Comparison of ENCODE assay signal across 24 mouse cellular contexts in genomic region chr6:29873654-29874053, GRCm38 (mm10). TPM values are rescaled to one million over a fixed set of nuclear protein-coding genes. Genes with fewer than 3 reads are reported as not detected.
DNase-seq lines count a peak whose midpoint lies in the region; ATAC-seq and TF ChIP-seq lines count a peak whose summit lies in the region.
"Had no signal": no experiment of that assay in that cellular context is flagged by ENCODE, and none has a peak within 500 bp of the region (broad histone marks: within the 10 kb centered on the region; RNA-seq: fewer than 3 reads in every experiment).

No protein-coding gene starts in this region.

- no peak for DNase-seq in heart, adult 2 months
- no peak for DNase-seq in heart, postnatal 4 days
- DNase-seq in lung, postnatal 25 days (ENCODE audit: low spot score), result peak; percentile 13
- DNase-seq in lung, adult 18-20 months, result no peak
- no peak for DNase-seq in layer of hippocampus, adult 9-10 months (ENCODE audit: low spot score)
- DNase-seq in embryo, embryonic 11 days, result no peak
- DNase-seq: adrenal gland, postnatal 10 days; cerebellum, adult 18-20 months; cerebellum, postnatal 14 days; forebrain, postnatal 0 days; gastrocnemius, postnatal 14 days; kidney, adult 2 months; kidney, postnatal 14 days; layer of hippocampus, postnatal 36 days; lung, embryonic 14.5 days; lung, postnatal 36 days; thymus, adult 18-20 months; thymus, postnatal 4 days had no signal

- TF ChIP-seq EP300 in heart, adult 2 months (IDR thresholded peaks at IDR 0.05; ENCODE audit: insufficient read depth, low read depth, low read length), result no peak

- H3K4me2 ChIP-seq in liver, embryonic 15.5 days, result no peak overlapping the region
- H3K4me2 ChIP-seq: embryonic facial prominence, embryonic 12.5 days; hindbrain, embryonic 14.5 days; limb, embryonic 12.5 days; lung, embryonic 14.5 days; midbrain, embryonic 11.5 days had no signal

- H3K79me2 ChIP-seq in heart, adult 2 months (replicated peaks; ENCODE audit: control insufficient read depth, insufficient read depth, low read length), result no peaks in the 10 kb centered on the region

- TF ChIP-seq POLR2A in heart, adult 2 months (IDR thresholded peaks at IDR 0.05; ENCODE audit: insufficient read depth, low read depth, low read length), result no peak

- H3K27ac ChIP-seq in heart, adult 2 months, result peak overlapping the region; percentile 48
- no peak overlapping the region for H3K27ac ChIP-seq in liver, embryonic 15.5 days (replicated peaks)
- H3K27ac ChIP-seq: embryonic facial prominence, embryonic 12.5 days; hindbrain, embryonic 14.5 days; limb, embryonic 12.5 days had no signal

- no peak overlapping the region for H3K4me3 ChIP-seq in heart, adult 2 months
- H3K4me3 ChIP-seq in liver, embryonic 15.5 days (replicated peaks), result no peak overlapping the region
- H3K4me3 ChIP-seq: embryonic facial prominence, embryonic 12.5 days; limb, embryonic 12.5 days had no signal

- intact Hi-C loops in heart, adult 2 months (cut with DNase I), result no loop called here

- peak; percentile 42; the same call in 1 of the 2 replicates for ATAC-seq in liver, embryonic 15.5 days (ENCODE audit: insufficient read depth)
- ATAC-seq: forebrain, postnatal 0 days; inflammation-experienced regulatory T-cells, adult 6 months had no signal

- 54% methylated on average over 2 of the region's 2 CpGs for WGBS in heart, adult 2 months
- 54% methylated on average over 2 of the region's 2 CpGs for WGBS in liver, embryonic 15.5 days (ENCODE audit: insufficient replicate concordance)

- H3K4me1 ChIP-seq in heart, adult 2 months (ENCODE audit: control insufficient read depth, insufficient read depth, low read length), result peaks cover 2% of the 10 kb centered on the region; the same call in 1 of the 2 replicates
- peaks cover 5% of the 10 kb centered on the region; the same call in 1 of the 2 replicates for H3K4me1 ChIP-seq in liver, embryonic 15.5 days (replicated peaks)

- H3K9ac ChIP-seq in heart, adult 2 months (ENCODE audit: low read depth, low read length), result no peak overlapping the region
- no peak overlapping the region for H3K9ac ChIP-seq in liver, embryonic 15.5 days
- H3K9ac ChIP-seq: embryonic facial prominence, embryonic 12.5 days; forebrain, postnatal 0 days; hindbrain, embryonic 14.5 days; limb, embryonic 12.5 days; lung, embryonic 14.5 days had no signal

- H3K36me3 ChIP-seq in heart, adult 2 months (ENCODE audit: control insufficient read depth, insufficient read depth, low read length), result peaks cover 11% of the 10 kb centered on the region
- H3K36me3 ChIP-seq in liver, embryonic 15.5 days (replicated peaks), result 0 out of 2 replicates have a peak, but pooled peaks cover 3% of the 10 kb centered on the region

- TF ChIP-seq CTCF in heart, adult 2 months (IDR thresholded peaks at IDR 0.05), result no peak

- no peaks in the 10 kb centered on the region for H3K9me3 ChIP-seq in liver, embryonic 15.5 days (replicated peaks)
- H3K9me3 ChIP-seq: embryonic facial prominence, embryonic 12.5 days; limb, embryonic 12.5 days had no signal

- H3K27me3 ChIP-seq in heart, adult 2 months (ENCODE audit: control insufficient read depth, insufficient read depth, low read length), result no peaks in the 10 kb centered on the region
- no peaks in the 10 kb centered on the region for H3K27me3 ChIP-seq in liver, embryonic 15.5 days
- H3K27me3 ChIP-seq: embryonic facial prominence, embryonic 12.5 days; limb, embryonic 12.5 days had no signal

RNA-seq across cellular contexts. Expression of gene Strip2, which starts 43.2 kb away (rescaled TPM):
- total RNA-seq in heart, adult 2 months (2021), result 10 to 100 TPM; 46.9 to 49.8 TPM
- 24.2 and 42.5 TPM in 2 replicates for polyA plus RNA-seq in heart, adult 2 months (2012; rRNA removed)
- 10 to 100 TPM; 88.5 to 98.9 TPM for total RNA-seq in heart, postnatal 4 days (2021)
- polyA plus RNA-seq in liver, embryonic 15.5 days (2015; fragmentation: Nextera tagmentation; extraction: Ambion mirVana), result 0.21 and 0.38 TPM in 2 replicates
